In the genomic region with DNA sequence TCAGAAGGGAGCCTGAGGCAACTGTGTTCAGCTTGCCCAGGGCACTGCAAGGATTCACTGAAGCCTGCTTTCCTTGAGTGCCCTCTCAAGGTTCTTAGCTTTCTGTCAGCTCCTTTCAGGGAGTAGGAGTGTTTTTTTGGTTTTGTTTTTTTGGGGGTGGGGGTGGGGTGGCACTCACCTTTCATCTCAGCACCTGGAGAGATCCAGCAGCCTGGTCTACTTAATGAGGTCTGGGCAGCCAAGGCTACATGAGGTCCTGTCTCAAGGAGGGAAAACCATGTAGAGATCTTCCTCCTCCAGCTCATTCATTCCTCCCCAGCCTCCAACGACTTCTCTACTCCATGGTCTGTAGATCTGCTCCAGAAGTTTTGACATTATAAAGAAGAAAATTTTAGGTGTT, we compare ENCODE assay signal across 1 mouse cellular context. TPM values are rescaled to one million over a fixed set of nuclear protein-coding genes. Genes with fewer than 3 reads are reported as not detected.
"Had no signal": no experiment of that assay in that cellular context is flagged by ENCODE, and none has a peak within 500 bp of the region (broad histone marks: within the 10 kb centered on the region; RNA-seq: fewer than 3 reads in every experiment).

A gene (plus strand): TSS at position 301 of the 400 bp plus-strand sequence.

RNA-seq across cellular contexts. Expression of the gene that starts here (rescaled TPM):
- total RNA-seq: neutrophil, adult 5-6 weeks had no signal
